Mouse (Mus musculus): ENCODE measurements around the gene Scamp2. TPM values are rescaled to one million over a fixed set of nuclear protein-coding genes. Genes with fewer than 3 reads are reported as not detected.

Scamp2 gene
- polyA plus RNA-seq, 1 experiment = 79.2 TPM

DNA sequence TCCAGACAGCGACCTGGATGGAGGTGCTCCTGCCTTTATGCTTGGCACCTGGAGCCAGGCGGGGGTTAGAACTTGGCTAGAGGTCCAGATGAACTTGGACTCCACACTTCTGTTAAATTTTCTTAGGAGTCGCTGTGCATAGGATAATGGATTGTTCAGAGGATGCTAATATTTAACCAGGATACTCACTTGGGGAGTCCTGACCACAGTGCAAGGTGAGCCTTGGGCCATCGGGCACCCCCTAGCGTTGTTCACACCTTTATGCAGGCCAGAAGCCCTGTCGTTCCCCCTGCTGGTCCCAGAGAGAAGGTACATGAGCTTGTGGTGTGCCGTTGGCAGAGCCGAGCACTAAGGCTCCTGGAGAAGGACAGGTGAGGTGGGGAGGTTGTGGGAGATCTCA, 6.1 kb downstream of the Scamp2 start:
- Histone ChIP-seq H3K27me3 (ENCODE audit: control insufficient read depth, insufficient read depth, low read length) (no peaks in the 10 kb centered on the region), H3K36me3 (ENCODE audit: control insufficient read depth, insufficient read depth, low read length) (peaks cover 6% of the 10 kb centered on the region), H3K4me3 (ENCODE audit: extremely low read depth, insufficient read depth, insufficient read length) (no peak overlapping the region), H3K4me1 (ENCODE audit: control insufficient read depth, insufficient read depth, insufficient read length) (peaks cover 16% of the 10 kb centered on the region; the same call in 1 of the 2 replicates), H3K27ac (ENCODE audit: insufficient read depth, low read length) (no peak overlapping the region)
- TF ChIP-seq POLR2A (IDR thresholded peaks at IDR 0.05; ENCODE audit: low read depth, low read length) = no peak
- no peak for TF ChIP-seq CTCF (IDR thresholded peaks at IDR 0.05; ENCODE audit: extremely low read depth, insufficient read depth, insufficient read length, insufficient replicate concordance)
- no peak for DNase-seq (ENCODE audit: low read depth in 1 of 2, low spot score in 2 of 2)
- 82% methylated on average over 8 of the region's 8 CpGs for WGBS

DNA sequence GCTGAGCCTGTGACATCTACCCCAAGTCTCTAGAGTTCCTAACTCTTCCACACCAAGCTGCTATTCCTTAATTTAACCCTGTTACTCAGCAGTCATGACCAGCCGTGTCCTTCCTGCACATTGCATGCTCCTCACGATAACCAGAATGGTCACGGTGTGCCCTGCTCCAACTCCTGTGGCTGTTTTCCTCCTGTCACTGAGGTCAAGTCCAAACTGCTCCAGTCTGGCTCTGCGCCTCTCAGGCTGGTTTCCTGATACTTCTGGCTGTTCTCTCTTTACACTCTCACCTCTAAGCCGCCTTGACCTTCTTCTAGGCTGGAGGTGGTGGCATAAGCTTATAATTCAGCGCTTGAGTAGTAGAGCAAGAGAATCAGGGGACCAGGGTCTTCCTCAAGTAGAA, 7.8 kb downstream of the Scamp2 start:
- H3K27me3 ChIP-seq (ENCODE audit: control insufficient read depth, insufficient read depth, low read length) = no peaks in the 10 kb centered on the region
- peaks cover 6% of the 10 kb centered on the region for H3K36me3 ChIP-seq (ENCODE audit: control insufficient read depth, insufficient read depth, low read length)
- no peak for DNase-seq (ENCODE audit: low read depth in 1 of 2, low spot score in 2 of 2)
- no peak overlapping the region for H3K27ac ChIP-seq (ENCODE audit: insufficient read depth, low read length)
- H3K4me1 ChIP-seq (ENCODE audit: control insufficient read depth, insufficient read depth, insufficient read length) = peaks cover 5% of the 10 kb centered on the region; the same call in 1 of the 2 replicates
- H3K4me3 ChIP-seq (ENCODE audit: extremely low read depth, insufficient read depth, insufficient read length) = no peak overlapping the region
- 97% methylated on average over 6 of the region's 6 CpGs for WGBS
- no peak for TF ChIP-seq POLR2A (IDR thresholded peaks at IDR 0.05; ENCODE audit: low read depth, low read length)
- TF ChIP-seq CTCF (IDR thresholded peaks at IDR 0.05; ENCODE audit: extremely low read depth, insufficient read depth, insufficient read length, insufficient replicate concordance) = no peak

DNA sequence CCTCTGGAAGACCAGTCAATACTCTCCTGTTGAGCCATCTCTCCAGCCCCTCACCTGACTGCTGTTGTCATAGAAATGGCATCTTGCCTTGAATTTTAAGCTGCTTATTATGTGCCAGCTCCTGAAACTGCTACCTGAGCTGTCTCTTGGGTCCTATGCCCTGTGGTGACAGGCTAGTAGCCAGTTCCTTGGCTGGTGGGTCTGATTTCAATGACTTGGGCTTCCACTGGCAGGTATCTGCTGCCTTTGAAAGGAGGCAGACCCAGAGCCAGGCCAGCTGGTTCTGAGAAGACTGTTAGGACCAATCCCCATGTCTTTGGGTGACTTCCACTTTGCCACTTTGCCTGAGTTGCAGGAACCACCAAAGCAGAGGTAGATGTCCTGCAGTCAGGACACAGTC, 13.7 kb downstream of the Scamp2 start:
- H3K27ac ChIP-seq (ENCODE audit: insufficient read depth, low read length) = no peak overlapping the region
- no peak for TF ChIP-seq CTCF (IDR thresholded peaks at IDR 0.05; ENCODE audit: extremely low read depth, insufficient read depth, insufficient read length, insufficient replicate concordance)
- TF ChIP-seq POLR2A (IDR thresholded peaks at IDR 0.05; ENCODE audit: low read depth, low read length) = no peak
- peaks cover 19% of the 10 kb centered on the region for H3K36me3 ChIP-seq (ENCODE audit: control insufficient read depth, insufficient read depth, low read length)
- no peaks in the 10 kb centered on the region for H3K4me1 ChIP-seq (ENCODE audit: control insufficient read depth, insufficient read depth, insufficient read length)
- DNase-seq (ENCODE audit: low read depth in 1 of 2, low spot score in 2 of 2) = no peak
- H3K27me3 ChIP-seq (ENCODE audit: control insufficient read depth, insufficient read depth, low read length) = no peaks in the 10 kb centered on the region
- no peak overlapping the region for H3K4me3 ChIP-seq (ENCODE audit: extremely low read depth, insufficient read depth, insufficient read length)

DNA sequence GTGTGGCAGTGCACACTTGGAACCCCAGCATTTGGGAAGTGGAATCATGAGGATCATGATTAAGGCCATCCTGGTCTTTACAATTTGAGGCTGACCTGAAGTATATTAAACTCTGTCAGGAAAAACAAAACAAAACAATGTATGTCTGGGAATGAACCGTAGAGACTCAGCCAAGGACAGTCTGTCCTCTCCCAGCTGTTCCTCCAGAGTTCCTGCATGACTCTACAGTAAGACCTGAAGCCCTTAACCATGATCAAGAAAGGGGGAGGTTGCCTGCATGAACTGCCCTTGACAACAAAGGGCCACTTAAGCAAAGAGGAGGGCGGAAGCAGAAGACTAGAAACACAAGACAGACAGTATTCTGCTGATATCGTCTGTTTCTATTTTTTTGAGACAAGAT, 14.8 kb downstream of the Scamp2 start:
- no peak for TF ChIP-seq CTCF (IDR thresholded peaks at IDR 0.05; ENCODE audit: extremely low read depth, insufficient read depth, insufficient read length, insufficient replicate concordance)
- TF ChIP-seq POLR2A (IDR thresholded peaks at IDR 0.05; ENCODE audit: low read depth, low read length) = no peak
- no peak for DNase-seq (ENCODE audit: low read depth in 1 of 2, low spot score in 2 of 2)
- Histone ChIP-seq H3K4me3 (ENCODE audit: extremely low read depth, insufficient read depth, insufficient read length) (no peak overlapping the region), H3K27ac (ENCODE audit: insufficient read depth, low read length) (no peak overlapping the region), H3K4me1 (ENCODE audit: control insufficient read depth, insufficient read depth, insufficient read length) (no peaks in the 10 kb centered on the region), H3K27me3 (ENCODE audit: control insufficient read depth, insufficient read depth, low read length) (no peaks in the 10 kb centered on the region), H3K36me3 (ENCODE audit: control insufficient read depth, insufficient read depth, low read length) (peaks cover 22% of the 10 kb centered on the region)
- WGBS = 87% methylated on average over 3 of the region's 3 CpGs

DNA sequence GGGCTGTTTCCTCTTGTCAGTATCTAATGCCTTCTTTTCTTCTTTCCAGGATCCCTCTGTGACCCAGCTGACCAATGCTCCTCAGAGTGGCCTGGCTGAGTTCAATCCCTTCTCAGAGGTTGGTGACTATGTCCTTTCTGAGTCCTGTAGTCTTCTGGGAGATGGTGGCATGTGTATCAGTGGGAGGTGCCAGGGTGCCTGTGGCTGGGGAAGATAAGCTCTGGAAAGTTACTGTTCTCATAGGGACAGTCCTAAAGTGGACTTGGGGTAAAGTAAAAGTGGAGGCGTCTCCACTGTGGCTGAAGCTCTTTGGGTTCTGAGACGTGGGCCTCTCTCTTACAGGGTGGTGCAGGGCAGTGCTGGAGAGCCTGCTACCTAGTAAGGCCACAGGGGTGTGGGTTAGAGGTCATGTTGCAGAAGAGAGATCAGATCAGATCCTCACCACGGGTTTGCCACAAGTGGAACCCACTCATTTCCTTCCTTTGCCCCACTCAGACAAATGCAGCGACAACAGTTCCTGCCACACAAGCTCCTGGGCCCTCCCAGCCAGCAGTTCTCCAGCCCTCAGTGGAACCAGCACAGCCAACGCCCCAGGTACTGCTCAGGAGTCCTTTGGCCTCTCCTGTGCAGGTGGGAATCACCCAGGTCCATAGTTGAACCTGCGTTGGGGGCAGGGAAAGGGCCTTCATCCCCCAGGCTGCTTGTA, 16.6 kb downstream of the Scamp2 start:
- Histone ChIP-seq H3K4me3 (ENCODE audit: extremely low read depth, insufficient read depth, insufficient read length) (no peak overlapping the region), H3K27ac (ENCODE audit: insufficient read depth, low read length) (no peak overlapping the region; the same call in 1 of the 2 replicates), H3K36me3 (ENCODE audit: control insufficient read depth, insufficient read depth, low read length) (peaks cover 37% of the 10 kb centered on the region), H3K27me3 (ENCODE audit: control insufficient read depth, insufficient read depth, low read length) (no peaks in the 10 kb centered on the region), H3K4me1 (ENCODE audit: control insufficient read depth, insufficient read depth, insufficient read length) (no peaks in the 10 kb centered on the region)
- 35% methylated on average over 6 of the region's 6 CpGs for WGBS
- TF ChIP-seq POLR2A (IDR thresholded peaks at IDR 0.05; ENCODE audit: low read depth, low read length) = no peak
- no peak for TF ChIP-seq CTCF (IDR thresholded peaks at IDR 0.05; ENCODE audit: extremely low read depth, insufficient read depth, insufficient read length, insufficient replicate concordance)
- DNase-seq (ENCODE audit: low read depth in 1 of 2, low spot score in 2 of 2) = no peak

DNA sequence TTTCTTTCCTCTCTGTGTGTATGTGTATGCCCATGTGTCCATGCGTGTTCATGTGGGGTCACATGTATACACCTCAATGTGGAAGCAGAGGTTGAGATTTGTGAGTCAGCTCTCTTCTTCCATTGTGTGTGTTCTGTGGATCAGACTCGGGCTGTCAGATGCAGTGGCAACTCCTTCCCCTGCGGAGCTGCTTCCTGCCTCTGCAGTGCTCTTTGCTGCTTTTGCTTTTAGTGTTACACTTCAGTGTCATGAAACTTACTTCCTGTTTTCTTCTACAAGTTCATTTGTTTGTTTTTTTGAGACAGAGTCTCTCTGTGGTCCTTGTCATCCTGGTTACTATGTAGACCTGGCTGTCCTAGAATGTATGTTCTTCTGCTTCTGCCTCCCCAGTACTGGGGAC, 24.2 kb downstream of the Scamp2 start:
- Histone ChIP-seq H3K4me3 (ENCODE audit: extremely low read depth, insufficient read depth, insufficient read length) (no peak overlapping the region), H3K27ac (ENCODE audit: insufficient read depth, low read length) (no peak overlapping the region), H3K36me3 (ENCODE audit: control insufficient read depth, insufficient read depth, low read length) (peaks cover 39% of the 10 kb centered on the region), H3K27me3 (ENCODE audit: control insufficient read depth, insufficient read depth, low read length) (no peaks in the 10 kb centered on the region), H3K4me1 (ENCODE audit: control insufficient read depth, insufficient read depth, insufficient read length) (peaks cover 5% of the 10 kb centered on the region; the same call in 1 of the 2 replicates)
- no peak for DNase-seq (ENCODE audit: low read depth in 1 of 2, low spot score in 2 of 2)
- TF ChIP-seq CTCF (IDR thresholded peaks at IDR 0.05; ENCODE audit: extremely low read depth, insufficient read depth, insufficient read length, insufficient replicate concordance) = no peak
- TF ChIP-seq POLR2A (IDR thresholded peaks at IDR 0.05; ENCODE audit: low read depth, low read length) = no peak
- 63% methylated on average over 3 of the region's 3 CpGs for WGBS

Measured in spleen, adult 2 months (tissue).